Mouse (Mus musculus) MEL (cell line): Measurements from ENCODE around the gene Lix1. TPM values are rescaled to one million over a fixed set of nuclear protein-coding genes. Genes with fewer than 3 reads are reported as not detected.

Source experiments
- DNase-seq: peaks from one replicate; pipeline ENCODE4 v3.0.0; 2011; ENCODE audit warnings: low read depth, low spot score
- H3K27ac ChIP-seq: 2 replicates; pipeline ENCODE4 v1.5.1; 2012; ENCODE audit warnings: low read depth, mild to moderate bottlenecking, control low read depth, low read length, moderate library complexity; ENCODE audit not compliant: control insufficient read depth
- H3K27me3 ChIP-seq, 2 experiments: fragments of 150-350 bp in 1 of 2; sonication (generic) in 1 of 2; 2 replicates each; pipeline ENCODE4 v1.6.1; 2012; ENCODE audit warnings: low read length in 2 of 2, mild to moderate bottlenecking in 2 of 2, improper control_type of control experiment in 1 of 2, moderate library complexity in 1 of 2; ENCODE audit not compliant: insufficient read depth in 2 of 2, control insufficient read depth in 1 of 2
- H3K36me3 ChIP-seq, 2 experiments: 2 replicates each; pipeline ENCODE4 v1.6.1; 2012 to 2014; ENCODE audit warnings: low read length in 2 of 2, improper control_type of control experiment in 1 of 2, inconsistent platforms in 1 of 2, mild to moderate bottlenecking in 1 of 2; ENCODE audit not compliant: insufficient read depth in 2 of 2, control insufficient read depth in 1 of 2
- H3K4me1 ChIP-seq, 2 experiments: fragments of 150-350 bp in 1 of 2; sonication (generic) in 1 of 2; 2 replicates each; pipeline ENCODE4 v1.6.1; 2012; ENCODE audit warnings: low read length in 2 of 2, improper control_type of control experiment in 1 of 2, mild to moderate bottlenecking in 1 of 2; ENCODE audit not compliant: insufficient read depth in 2 of 2, control insufficient read depth in 1 of 2
- H3K4me3 ChIP-seq, 2 experiments: fragments of 150-350 bp in 1 of 2; sonication (generic) in 1 of 2; 2 replicates each; pipeline ENCODE4 v1.5.1; 2012; ENCODE audit warnings: low read depth in 2 of 2, low read length in 2 of 2, mild to moderate bottlenecking in 2 of 2, moderate library complexity in 2 of 2, control low read depth in 1 of 2, improper control_type of control experiment in 1 of 2; ENCODE audit not compliant: control insufficient read depth in 1 of 2, insufficient read depth in 1 of 2
- H3K79me2 ChIP-seq: 2 replicates; pipeline ENCODE4 v1.6.1; 2012; ENCODE audit warnings: mild to moderate bottlenecking, low read length, moderate library complexity; ENCODE audit not compliant: control insufficient read depth, poor library complexity, insufficient read depth
- H3K9ac ChIP-seq: 2 replicates; pipeline ENCODE4 v1.6.1; 2012; ENCODE audit warnings: low read depth, mild to moderate bottlenecking, control low read depth, low read length, moderate library complexity; ENCODE audit not compliant: control insufficient read depth, poor library complexity, severe bottlenecking
- H3K9me3 ChIP-seq: fragments of 150-350 bp; sonication (generic); replicated peaks from 2 replicates; pipeline ENCODE4 v1.6.1; 2012; ENCODE audit warnings: mild to moderate bottlenecking, low read length, improper control_type of control experiment, moderate library complexity; ENCODE audit not compliant: insufficient read depth
- BHLHE40 ChIP-seq: IDR thresholded peaks from 2 replicates; pipeline ENCODE4 v1.6.1; 2012; ENCODE audit warnings: low read depth, mild to moderate bottlenecking, inconsistent platforms, low read length, improper control_type of control experiment, borderline replicate concordance
- CHD1 ChIP-seq: IDR thresholded peaks from 2 replicates; pipeline ENCODE4 v1.6.1; 2012; ENCODE audit warnings: low read depth, mild to moderate bottlenecking, inconsistent platforms, low read length, improper control_type of control experiment
- CHD2 ChIP-seq: IDR thresholded peaks from 2 replicates; pipeline ENCODE4 v1.6.1; 2011; ENCODE audit warnings: low read length, improper control_type of control experiment
- CTCF ChIP-seq, 3 experiments: IDR thresholded peaks in 2 of 3; conservative IDR thresholded peaks in 1 of 3; 2 replicates each; pipeline ENCODE4 v1.5.1; 2011 to 2012; ENCODE audit warnings: low read length in 3 of 3, low read depth in 2 of 3, mild to moderate bottlenecking in 2 of 3, improper control_type of control experiment in 1 of 3, inconsistent platforms in 1 of 3, mixed read lengths in 1 of 3, moderate library complexity in 1 of 3; ENCODE audit not compliant: control insufficient read depth in 1 of 3, insufficient read depth in 1 of 3, poor library complexity in 1 of 3, severe bottlenecking in 1 of 3
- E2F4 ChIP-seq: IDR thresholded peaks from 2 replicates; pipeline ENCODE4 v1.6.1; 2011; ENCODE audit warnings: low read depth, low read length, improper control_type of control experiment, borderline replicate concordance
- ELF1 ChIP-seq: IDR thresholded peaks from 2 replicates; pipeline ENCODE4 v1.6.1; 2014; ENCODE audit warnings: low read depth, mild to moderate bottlenecking, inconsistent platforms, low read length, improper control_type of control experiment, moderate library complexity
- EP300 ChIP-seq, 2 experiments: IDR thresholded peaks; 2 replicates each; pipeline ENCODE4 v1.6.1; 2011; ENCODE audit warnings: improper control_type of control experiment in 2 of 2, low read length in 2 of 2, low read depth in 1 of 2, mild to moderate bottlenecking in 1 of 2
- ETS1 ChIP-seq: IDR thresholded peaks from 2 replicates; pipeline ENCODE4 v1.6.1; 2012; ENCODE audit warnings: low read depth, mild to moderate bottlenecking, inconsistent platforms, low read length, improper control_type of control experiment, moderate library complexity
- GABPA ChIP-seq: IDR thresholded peaks from 2 replicates; pipeline ENCODE4 v1.6.1; 2012; ENCODE audit warnings: low read depth, mild to moderate bottlenecking, inconsistent platforms, low read length, improper control_type of control experiment, moderate library complexity
- GATA1 ChIP-seq: IDR thresholded peaks from 2 replicates; pipeline ENCODE4 v1.6.1; 2011; ENCODE audit warnings: low read depth, low read length, improper control_type of control experiment
- HCFC1 ChIP-seq: IDR thresholded peaks from 2 replicates; pipeline ENCODE4 v1.6.1; 2012; ENCODE audit warnings: low read depth, mild to moderate bottlenecking, inconsistent platforms, low read length, improper control_type of control experiment, moderate library complexity
- JUND ChIP-seq: IDR thresholded peaks from 2 replicates; pipeline ENCODE4 v1.6.1; 2011; ENCODE audit warnings: low read depth, mild to moderate bottlenecking, improper control_type of control experiment, low read length
- KAT2A ChIP-seq: conservative IDR thresholded peaks from 2 replicates; pipeline ENCODE4 v1.6.1; 2012; ENCODE audit warnings: low read depth, low read length, improper control_type of control experiment, inconsistent platforms
- MAX ChIP-seq: IDR thresholded peaks from 2 replicates; pipeline ENCODE4 v1.6.1; 2011; ENCODE audit warnings: low read length, improper control_type of control experiment
- MAZ ChIP-seq: IDR thresholded peaks from 2 replicates; pipeline ENCODE4 v1.6.1; 2012; ENCODE audit warnings: low read depth, mild to moderate bottlenecking, inconsistent platforms, low read length, improper control_type of control experiment
- MEF2A ChIP-seq: IDR thresholded peaks from 2 replicates; pipeline ENCODE4 v1.6.1; 2014; ENCODE audit warnings: low read depth, mild to moderate bottlenecking, inconsistent platforms, low read length, improper control_type of control experiment; ENCODE audit not compliant: poor library complexity, insufficient replicate concordance, severe bottlenecking; ENCODE audit errors: extremely low read depth
- MXI1 ChIP-seq: IDR thresholded peaks from 2 replicates; pipeline ENCODE4 v1.6.1; 2011; ENCODE audit warnings: mild to moderate bottlenecking, low read depth, low read length, improper control_type of control experiment
- MYB ChIP-seq: IDR thresholded peaks from 2 replicates; pipeline ENCODE4 v1.6.1; 2011; ENCODE audit warnings: mild to moderate bottlenecking, low read depth, low read length, improper control_type of control experiment
- MYC ChIP-seq: IDR thresholded peaks from 2 replicates; pipeline ENCODE4 v1.6.1; 2011; ENCODE audit warnings: low read depth, mild to moderate bottlenecking, low read length, improper control_type of control experiment, moderate library complexity
- NELFE ChIP-seq: IDR thresholded peaks from 2 replicates; pipeline ENCODE4 v1.6.1; 2011; ENCODE audit warnings: low read depth, low read length, improper control_type of control experiment
- NRF1 ChIP-seq: IDR thresholded peaks from 2 replicates; pipeline ENCODE4 v1.6.1; 2014; ENCODE audit warnings: low read depth, mild to moderate bottlenecking, inconsistent platforms, low read length, improper control_type of control experiment, moderate library complexity; ENCODE audit not compliant: poor library complexity, insufficient read depth, severe bottlenecking
- POLR2A ChIP-seq, 2 experiments: IDR thresholded peaks; 2 replicates each; pipeline ENCODE4 v1.6.1; 2011 to 2012; ENCODE audit warnings: low read length in 2 of 2, mild to moderate bottlenecking in 2 of 2, control low read depth in 1 of 2, improper control_type of control experiment in 1 of 2, low read depth in 1 of 2, moderate library complexity in 1 of 2; ENCODE audit not compliant: control insufficient read depth in 1 of 2, insufficient read depth in 1 of 2, poor library complexity in 1 of 2
- POLR2AphosphoS2 ChIP-seq: IDR thresholded peaks from 2 replicates; pipeline ENCODE4 v1.6.1; 2011; ENCODE audit warnings: low read length, improper control_type of control experiment
- POLR2AphosphoS5 ChIP-seq: IDR thresholded peaks from 2 replicates; pipeline ENCODE4 v1.6.1; 2012; ENCODE audit warnings: low read depth, borderline replicate concordance, mild to moderate bottlenecking, inconsistent platforms, low read length, moderate library complexity, mixed read lengths
- RAD21 ChIP-seq: IDR thresholded peaks from 2 replicates; pipeline ENCODE4 v1.6.1; 2011; ENCODE audit warnings: mild to moderate bottlenecking, low read depth, low read length, improper control_type of control experiment
- SIN3A ChIP-seq: IDR thresholded peaks from 2 replicates; pipeline ENCODE4 v1.6.1; 2012; ENCODE audit warnings: low read length, improper control_type of control experiment, inconsistent platforms
- SMC3 ChIP-seq: IDR thresholded peaks from 2 replicates; pipeline ENCODE4 v1.6.1; 2011; ENCODE audit warnings: low read depth, low read length, improper control_type of control experiment
- TAL1 ChIP-seq: IDR thresholded peaks from 2 replicates; pipeline ENCODE4 v1.6.1; 2012; ENCODE audit warnings: mild to moderate bottlenecking, inconsistent platforms, low read length, moderate library complexity, mixed read lengths
- TBP ChIP-seq: IDR thresholded peaks from 2 replicates; pipeline ENCODE4 v1.8.0; 2011; ENCODE audit warnings: low read depth, low read length, improper control_type of control experiment
- TCF12 ChIP-seq: IDR thresholded peaks from 2 replicates; pipeline ENCODE4 v1.6.1; 2014; ENCODE audit warnings: low read depth, mild to moderate bottlenecking, inconsistent platforms, low read length, improper control_type of control experiment, moderate library complexity
- UBTF ChIP-seq: IDR thresholded peaks from 2 replicates; pipeline ENCODE4 v1.6.1; 2012; ENCODE audit warnings: low read depth, mild to moderate bottlenecking, inconsistent platforms, low read length, improper control_type of control experiment, moderate library complexity, borderline replicate concordance; ENCODE audit not compliant: insufficient read depth
- USF1 ChIP-seq: IDR thresholded peaks from 2 replicates; pipeline ENCODE4 v1.6.1; 2014; ENCODE audit warnings: low read depth, mild to moderate bottlenecking, inconsistent platforms, low read length, improper control_type of control experiment, moderate library complexity
- USF2 ChIP-seq, 2 experiments: IDR thresholded peaks; 2 replicates each; pipeline ENCODE4 v1.6.1; 2011 to 2012; ENCODE audit warnings: improper control_type of control experiment in 2 of 2, low read length in 2 of 2, borderline replicate concordance in 1 of 2, inconsistent platforms in 1 of 2, low read depth in 1 of 2, mild to moderate bottlenecking in 1 of 2; ENCODE audit not compliant: insufficient read depth in 1 of 2
- ZC3H11A ChIP-seq: IDR thresholded peaks from 2 replicates; pipeline ENCODE4 v1.6.1; 2012; ENCODE audit warnings: low read depth, mild to moderate bottlenecking, inconsistent platforms, low read length, improper control_type of control experiment
- ZKSCAN1 ChIP-seq: IDR thresholded peaks from 2 replicates; pipeline ENCODE4 v1.6.1; 2012; ENCODE audit warnings: low read depth, mild to moderate bottlenecking, inconsistent platforms, low read length, improper control_type of control experiment, moderate library complexity
- ZMIZ1 ChIP-seq: IDR thresholded peaks from 2 replicates; pipeline ENCODE4 v1.6.1; 2012; ENCODE audit warnings: low read depth, mild to moderate bottlenecking, inconsistent platforms, low read length, improper control_type of control experiment, moderate library complexity
- ZNF384 ChIP-seq: IDR thresholded peaks from 2 replicates; pipeline ENCODE4 v1.6.1; 2012; ENCODE audit warnings: low read depth, mild to moderate bottlenecking, inconsistent platforms, low read length, improper control_type of control experiment
- polyA plus RNA-seq, 2 experiments: library from polyadenylated mRNA; stranded (reverse) in 1 of 2; unstranded in 1 of 2; fragments of >175 nt in 1 of 2; fragments of >200 nt in 1 of 2; gene quantifications; 2 replicates each; pipeline versions ENCODE4 v1.2.1 to v1.2.4; 2012; ENCODE audit warnings: low replicate concordance in 2 of 2, low read depth in 1 of 2; ENCODE audit not compliant: insufficient read length in 2 of 2, insufficient read depth in 1 of 2, missing spikeins in 1 of 2
- total RNA-seq: library from RNA; depleted of rRNA; stranded (reverse); fragments of 300-350 nt; gene quantifications from 2 replicates; pipeline ENCODE4 v1.2.3, GENCODE M21; 2012

The Lix1 gene
- total and polyA plus RNA-seq, 3 experiments, result not detected

- 0 out of 2 replicates have a peak, but pooled peaks cover 1% of the 10 kb centered on the region for H3K79me2 ChIP-seq
- no peak overlapping the region for H3K4me3 ChIP-seq
- peak; percentile 75 for DNase-seq
- peaks cover 6 to 9% of the 10 kb centered on the region in 2 experiments for H3K4me1 ChIP-seq
- H3K27me3 ChIP-seq, result no peaks in the 10 kb centered on the region
- H3K36me3 ChIP-seq, result peaks cover 32 to 33% of the 10 kb centered on the region in 2 experiments
- H3K9ac ChIP-seq, result no peak overlapping the region
- H3K9me3 ChIP-seq, result no peaks in the 10 kb centered on the region
- peak overlapping the region; percentile 87 for H3K27ac ChIP-seq
- 0 out of 2 replicates have a peak, but pooled peaks have one; percentile 10 for TF ChIP-seq MEF2A
- 0 out of 2 replicates have a peak, but pooled peaks have one; percentile 48 for TF ChIP-seq MYC
- 0 out of 2 replicates have a peak, but pooled peaks have one; percentile 47 for TF ChIP-seq BHLHE40
- peak; percentile 68 for TF ChIP-seq SIN3A
- TF ChIP-seq TBP, result no peak
- TF ChIP-seq JUND, result 0 out of 2 replicates have a peak, but pooled peaks have one; percentile 8
- TF ChIP-seq SMC3, result no peak
- TF ChIP-seq HCFC1, result 0 out of 2 replicates have a peak, but pooled peaks have one; percentile 52
- peak; percentile 96 for TF ChIP-seq TCF12
- TF ChIP-seq POLR2AphosphoS5, result no peak
- TF ChIP-seq RAD21, result no peak
- no peak for TF ChIP-seq CHD1
- 0 out of 2 replicates have a peak, but pooled peaks have one; percentile 7 for TF ChIP-seq ZC3H11A
- TF ChIP-seq CHD2, result no peak; the same call in 1 of the 2 replicates
- peak; percentile 88 for TF ChIP-seq ETS1
- no peak for TF ChIP-seq ELF1
- no peak for TF ChIP-seq POLR2A (IDR thresholded peaks at IDR 0.05; ENCODE audit: control insufficient read depth in 1 of 2, insufficient read depth in 1 of 2, low read depth in 1 of 2, low read length in 2 of 2, poor library complexity in 1 of 2)
- TF ChIP-seq USF1, result no peak
- no peak; the same call in 1 of the 2 replicates for TF ChIP-seq KAT2A
- no peak for TF ChIP-seq CTCF (IDR thresholded peaks at IDR 0.05 in 2 of 3, conservative IDR thresholded peaks at IDR 0.05 in 1 of 3; ENCODE audit: control insufficient read depth in 1 of 3, insufficient read depth in 1 of 3, low read depth in 2 of 3, low read length in 3 of 3, poor library complexity in 1 of 3, severe bottlenecking in 1 of 3)
- TF ChIP-seq NRF1, result no peak
- TF ChIP-seq EP300 (IDR thresholded peaks at IDR 0.05; ENCODE audit: low read depth in 1 of 2, low read length in 2 of 2), result peak; percentile 94 to 95
- peak; percentile 97 for TF ChIP-seq GATA1
- no peak for TF ChIP-seq USF2 (IDR thresholded peaks at IDR 0.05; ENCODE audit: borderline replicate concordance in 1 of 2, insufficient read depth in 1 of 2, low read depth in 1 of 2, low read length in 2 of 2)
- TF ChIP-seq E2F4, result no peak
- TF ChIP-seq MAZ, result 0 out of 2 replicates have a peak, but pooled peaks have one; percentile 34
- TF ChIP-seq GABPA, result no peak
- 0 out of 2 replicates have a peak, but pooled peaks have one; percentile 31 for TF ChIP-seq ZMIZ1
- peak; percentile 64 for TF ChIP-seq TAL1
- TF ChIP-seq MAX, result peak; percentile 40; the same call in 1 of the 2 replicates
- no peak for TF ChIP-seq UBTF
- TF ChIP-seq NELFE, result no peak
- no peak for TF ChIP-seq ZKSCAN1
- peak; percentile 87 for TF ChIP-seq MYB
- no peak for TF ChIP-seq POLR2AphosphoS2
- TF ChIP-seq MXI1, result peak; percentile 55; the same call in 1 of the 2 replicates
- TF ChIP-seq ZNF384, result no peak
Observed at GRCm38 (mm10) chr17:17384502-17384901, 18.0 kb upstream of the Lix1 start.
